Mouse (Mus musculus): ENCODE results near the gene Slc16a7. TPM values are rescaled to one million over a fixed set of nuclear protein-coding genes. Genes with fewer than 3 reads are reported as not detected.
A peak's percentile ranks its signal among the peaks of the same experiment; 100 is the strongest.

Gene Slc16a7
- 10 to 100 TPM; 40.7 to 46.9 TPM for total RNA-seq (2021)

DNA sequence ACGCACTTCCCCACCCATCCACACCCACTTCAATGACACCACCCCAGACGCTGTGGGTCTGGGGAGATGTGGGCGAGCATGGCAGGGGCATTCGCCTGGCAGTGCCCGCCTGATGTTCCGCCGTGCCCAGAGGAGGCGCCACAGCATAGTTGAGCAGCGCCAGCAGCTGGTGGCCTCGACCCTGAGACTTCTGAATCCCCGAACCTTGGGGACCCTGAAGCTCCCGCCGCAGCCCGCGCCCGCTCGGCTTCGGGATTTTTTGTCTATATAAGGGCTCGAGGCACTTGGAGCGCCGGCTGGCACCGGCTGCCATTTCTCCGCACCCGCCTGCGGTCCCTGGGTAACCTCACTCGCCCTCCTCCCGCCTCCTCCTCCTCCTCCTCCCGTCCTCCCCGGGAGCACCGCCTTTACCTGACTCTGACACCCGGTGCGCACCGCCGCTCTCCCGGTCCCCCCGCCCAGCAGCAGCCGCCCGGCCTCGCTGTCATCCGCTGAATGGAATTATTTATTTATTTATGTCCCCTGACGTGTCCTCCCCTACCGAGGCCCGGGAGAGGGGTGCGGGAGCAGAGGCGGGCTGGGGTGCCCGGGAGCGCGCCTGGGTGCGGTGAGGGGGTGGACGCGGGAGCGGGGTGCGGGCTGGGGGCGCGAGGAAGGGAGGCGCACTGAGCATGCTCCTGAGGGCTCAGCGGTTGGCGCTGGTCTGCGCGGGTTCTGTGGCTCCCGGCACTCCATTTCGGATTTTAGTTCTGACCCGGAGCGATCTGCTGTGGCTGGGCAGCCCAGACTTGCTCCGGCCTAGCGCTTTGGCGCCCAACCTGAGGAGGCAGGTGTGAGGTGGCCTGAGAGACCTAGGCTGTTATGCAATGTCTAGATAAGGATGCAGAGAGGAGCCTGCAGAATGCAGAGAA, at the start of gene Slc16a7:
Gene Slc16a7 (minus strand): TSS at position 590 of the 911 bp plus-strand sequence.
- peak; percentile 84 to 87 for DNase-seq

DNA sequence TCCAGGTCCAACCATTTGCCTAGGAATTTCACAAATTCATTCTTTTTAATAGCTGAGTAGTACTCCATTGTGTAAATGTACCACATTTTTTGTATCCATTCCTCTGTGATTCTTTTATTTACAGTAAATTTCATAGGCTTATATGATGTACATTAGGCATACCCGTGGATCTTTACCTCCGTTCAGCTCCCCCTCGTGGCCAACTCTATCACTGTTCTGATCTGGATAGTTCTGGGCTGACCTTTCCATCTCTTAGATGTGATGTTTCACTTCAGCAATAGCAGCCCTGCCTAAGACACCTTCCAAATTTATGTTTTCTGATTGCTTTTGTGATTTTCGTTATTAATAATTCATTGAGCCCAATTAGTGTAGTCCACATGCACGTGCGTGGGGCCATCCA, 29.5 kb upstream of the Slc16a7 start:
- no peak for DNase-seq

DNA sequence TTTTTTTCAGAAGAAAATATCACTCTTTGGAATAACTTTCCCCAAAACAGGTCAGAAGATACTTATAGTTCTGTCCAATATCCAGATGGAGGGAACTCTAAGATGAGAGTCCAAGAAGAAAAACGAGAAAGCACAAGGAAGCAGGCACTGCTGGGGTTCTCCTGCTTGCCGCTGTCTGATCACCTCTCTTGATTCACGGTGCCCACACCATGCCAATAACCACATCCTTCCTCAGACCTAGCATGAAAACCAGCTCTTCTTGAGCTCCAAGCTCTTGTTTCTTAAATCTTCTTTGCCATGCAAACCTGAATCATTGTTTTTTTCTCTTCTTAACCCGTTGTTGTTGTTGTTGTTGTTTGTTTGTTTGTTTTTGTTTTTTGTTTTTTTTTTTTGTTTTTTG, 10.5 kb upstream of the Slc16a7 start:
- no peak for DNase-seq

DNA sequence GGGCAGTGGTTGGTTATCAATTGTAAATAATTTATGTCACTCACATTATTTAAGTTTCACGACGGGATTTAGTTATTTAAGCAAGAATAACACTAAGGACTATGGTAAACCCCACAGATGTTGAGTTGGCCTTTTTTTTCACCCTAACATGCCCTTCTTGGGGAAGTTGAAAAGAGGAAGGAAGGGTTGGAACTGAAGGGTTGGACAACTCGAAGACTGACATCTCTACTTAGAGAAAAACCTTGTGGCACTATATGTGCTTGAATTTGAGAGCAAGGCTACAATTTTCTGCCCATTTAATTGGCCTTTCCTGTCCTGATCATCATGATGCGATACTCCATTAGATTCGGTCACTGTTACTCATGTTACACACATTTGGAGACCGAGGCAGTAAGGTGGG, 746 bp upstream of the Slc16a7 start:
- no peak for DNase-seq

DNA sequence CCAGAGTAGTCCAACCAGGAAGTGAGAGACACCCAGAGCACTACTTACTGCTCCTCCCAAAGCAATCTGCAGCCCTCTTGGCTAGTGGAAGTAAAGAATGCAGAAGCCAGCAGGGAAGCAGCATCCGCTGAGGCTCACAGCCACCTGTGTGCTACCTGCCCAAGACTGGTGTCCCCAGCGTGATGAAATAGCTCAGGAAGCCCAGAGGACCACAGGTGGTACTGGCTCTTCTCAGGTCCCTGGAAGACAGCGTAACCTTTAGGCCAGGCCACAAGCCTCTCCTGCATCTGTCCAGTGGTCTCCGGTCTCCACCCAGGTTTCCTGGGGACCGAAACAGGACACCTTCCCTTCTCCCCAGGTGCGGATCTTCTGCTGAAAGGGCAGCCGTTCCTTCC, 787 bp downstream of the Slc16a7 start:
- DNase-seq, result peak; percentile 23 to 30

DNA sequence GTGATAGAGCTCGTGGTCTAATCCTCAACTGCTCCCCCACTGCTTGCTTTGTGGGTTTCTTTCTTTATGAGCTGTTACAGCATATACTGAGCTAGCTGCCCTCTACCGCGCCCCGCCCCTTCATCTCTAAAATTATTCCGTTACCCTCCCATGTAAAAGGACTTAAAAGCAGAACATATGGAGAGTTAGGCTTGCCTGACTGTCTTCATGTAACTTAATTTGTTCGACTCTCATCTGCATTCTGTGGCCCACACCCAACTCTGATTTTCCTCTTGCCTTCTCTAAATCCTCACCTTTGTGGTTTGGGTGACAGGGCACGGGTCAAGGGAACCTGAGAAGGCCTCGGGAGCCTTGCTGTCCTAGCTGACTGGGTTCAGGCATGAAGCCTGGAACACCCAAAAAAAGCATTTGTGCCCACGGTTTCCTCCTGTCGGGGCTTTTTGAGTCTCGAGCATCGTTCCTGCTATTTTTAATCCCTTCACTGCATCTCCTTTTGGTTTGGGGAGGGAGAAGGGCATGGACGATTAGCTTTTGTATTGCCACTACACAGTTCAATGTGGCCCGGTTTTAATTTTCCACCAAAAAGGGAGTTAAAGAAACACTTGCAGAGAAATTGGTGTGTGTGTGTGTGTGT, 1.4 kb downstream of the Slc16a7 start:
- no peak for DNase-seq

DNA sequence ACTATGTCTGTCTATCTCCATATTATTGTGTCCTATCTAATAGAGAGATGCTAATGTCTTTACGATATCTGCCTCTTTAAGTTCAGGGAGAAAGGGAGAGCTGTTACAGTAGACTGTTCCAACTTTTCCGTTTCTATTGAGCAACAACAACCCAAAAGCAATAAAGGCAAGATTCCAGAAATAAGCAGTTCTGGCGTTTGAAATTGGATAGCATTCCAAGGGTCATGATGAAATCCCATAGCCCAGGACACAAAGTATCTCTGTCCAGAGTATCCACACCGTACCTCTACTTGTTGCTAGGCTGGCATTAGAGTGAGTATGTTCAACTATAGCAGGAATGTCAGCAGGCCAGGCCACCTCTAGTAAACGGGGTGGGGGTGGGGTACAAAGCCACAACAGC, 13.7 kb downstream of the Slc16a7 start:
- DNase-seq, result no peak

DNA sequence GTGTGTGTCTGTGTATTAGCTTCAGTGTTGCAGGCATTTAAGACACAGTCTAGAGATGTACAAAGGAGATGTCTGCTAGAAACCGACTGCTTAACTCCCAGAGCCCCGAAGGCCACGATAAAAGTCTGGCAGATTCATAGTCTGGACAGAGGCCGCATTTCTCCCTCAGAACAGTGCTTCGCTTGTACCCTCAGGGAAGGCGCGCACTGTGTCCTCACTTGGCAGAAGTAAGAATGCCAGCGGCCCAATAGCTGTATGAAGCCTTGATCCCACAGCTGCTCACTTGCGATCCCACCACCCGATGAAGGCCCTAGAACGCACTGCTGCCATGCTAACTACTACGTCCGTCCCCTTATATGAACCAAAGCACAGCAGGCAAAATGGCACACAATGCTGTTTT, 16.6 kb downstream of the Slc16a7 start:
- DNase-seq, result no peak

DNA sequence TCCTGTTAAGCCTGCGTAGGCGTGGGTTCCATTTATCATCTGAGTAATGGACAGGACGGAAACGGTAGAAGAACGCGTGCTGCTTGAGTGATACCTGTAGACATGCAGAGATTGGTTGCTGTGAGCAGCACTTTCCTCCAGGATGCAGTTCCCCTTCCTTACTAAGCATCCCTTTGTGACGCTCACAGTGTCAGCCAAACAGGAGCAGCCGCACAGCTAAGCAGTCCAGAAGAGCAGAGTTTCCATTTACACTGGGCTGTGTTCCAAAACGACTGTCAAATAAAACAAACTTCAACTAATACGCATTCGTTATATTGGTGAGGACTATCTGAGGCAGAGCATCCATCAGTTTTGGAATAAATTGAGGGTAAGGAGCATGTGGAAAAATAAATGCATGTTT, 17.8 kb downstream of the Slc16a7 start:
- no peak for DNase-seq

DNA sequence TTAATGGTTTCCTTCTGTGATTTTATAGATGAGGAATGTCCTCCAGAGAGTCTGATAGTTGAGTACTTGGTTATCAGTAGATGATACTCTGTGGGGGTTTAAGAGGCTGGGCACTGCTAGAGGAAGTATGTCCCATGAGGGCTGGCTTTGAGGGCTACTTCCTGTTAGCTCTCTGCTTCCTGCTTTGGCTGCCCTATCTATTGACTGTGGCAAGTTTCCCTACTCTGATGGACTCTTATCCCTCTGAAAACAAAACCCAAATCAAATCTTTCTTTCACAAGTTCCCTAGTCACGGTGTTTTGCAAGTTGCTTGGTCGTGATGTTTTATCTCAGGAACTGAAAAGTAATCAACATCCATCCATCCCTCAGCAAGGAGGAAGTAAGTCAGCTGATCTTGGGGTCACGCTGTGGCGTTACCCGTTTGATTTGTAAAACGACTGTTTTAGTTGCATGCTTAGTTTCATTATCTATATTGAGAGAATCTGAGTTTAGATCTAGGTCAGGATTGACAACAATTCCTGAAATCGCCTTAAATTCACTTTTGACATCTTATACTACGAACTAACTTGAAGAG, 19.1 kb downstream of the Slc16a7 start:
- DNase-seq, result no peak

DNA sequence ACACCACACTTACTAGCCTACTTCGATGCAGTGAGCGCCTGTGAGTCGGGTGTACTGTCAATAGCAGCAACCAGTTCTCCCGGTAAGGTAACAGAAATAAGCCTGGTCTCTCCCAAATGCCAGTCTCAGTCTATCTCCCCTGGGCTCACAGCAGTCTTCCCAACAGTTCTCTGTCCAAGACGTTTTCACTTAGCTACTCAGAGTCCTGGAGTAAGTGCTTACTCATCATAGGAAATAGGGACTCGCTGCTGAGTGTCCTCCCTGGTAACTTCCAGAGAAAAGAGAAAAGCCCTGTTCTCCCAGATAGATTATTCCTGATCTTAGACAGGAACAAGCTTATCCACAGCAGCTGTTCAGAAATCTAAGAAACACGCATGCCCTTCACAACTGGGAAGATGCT, 30.8 kb downstream of the Slc16a7 start:
- DNase-seq, result no peak

DNA sequence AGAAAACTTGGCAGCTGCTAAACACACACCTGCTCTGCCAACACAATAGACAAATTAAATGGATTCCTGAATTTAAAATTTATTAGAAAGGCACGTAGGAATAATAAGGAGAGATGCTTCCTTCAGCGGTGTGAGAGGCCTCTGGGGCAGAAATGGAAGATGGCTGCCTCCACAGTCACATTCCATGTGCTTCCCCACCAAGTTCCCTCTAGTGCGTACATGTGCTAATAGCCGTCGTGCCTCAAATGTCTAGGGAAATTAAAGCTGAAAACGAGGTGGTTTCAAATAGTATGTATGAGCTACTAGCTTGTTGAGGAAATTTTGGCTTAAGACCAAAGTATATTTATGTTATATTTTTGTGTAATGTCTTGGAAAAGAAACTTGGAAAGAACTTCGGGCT, 36.5 kb downstream of the Slc16a7 start:
- DNase-seq, result no peak

DNA sequence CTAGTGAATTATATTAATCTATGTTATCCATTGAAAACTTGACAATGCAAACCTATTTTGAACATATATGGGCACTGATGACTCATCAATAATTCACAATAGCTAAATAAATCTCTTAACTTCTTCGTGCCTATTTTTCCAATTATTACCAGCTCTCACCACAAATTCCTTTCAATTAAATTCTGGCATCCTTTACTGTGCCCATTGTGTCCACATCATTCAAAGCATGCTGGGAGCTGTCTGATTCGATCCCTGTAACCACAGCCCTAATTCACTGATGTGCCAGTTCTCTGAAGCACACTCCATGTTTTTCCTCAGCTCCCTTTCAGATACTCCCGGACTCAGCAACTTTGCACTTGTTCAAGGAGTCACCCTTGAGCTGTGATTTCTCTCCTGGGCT, 41.1 kb downstream of the Slc16a7 start:
- no peak for DNase-seq

DNA sequence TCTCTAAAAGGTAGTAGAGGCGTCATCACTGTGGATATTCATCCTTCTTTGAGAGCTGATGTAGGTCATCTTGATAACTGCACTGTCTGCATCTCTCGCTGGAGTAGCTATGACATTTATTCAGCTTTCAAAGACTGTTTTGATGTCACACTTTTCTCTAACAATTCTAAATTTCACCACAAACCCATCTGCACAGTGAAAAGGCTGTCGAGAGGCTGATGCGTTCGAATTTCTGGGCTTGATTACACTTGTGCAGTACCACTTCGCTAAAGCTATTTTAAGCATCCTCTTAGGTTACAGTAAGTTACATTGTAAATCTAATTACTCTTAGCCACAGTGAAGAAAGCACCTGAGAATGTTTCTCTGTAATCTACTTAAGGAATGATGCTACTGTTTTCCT, 42.1 kb downstream of the Slc16a7 start:
- no peak for DNase-seq

DNA sequence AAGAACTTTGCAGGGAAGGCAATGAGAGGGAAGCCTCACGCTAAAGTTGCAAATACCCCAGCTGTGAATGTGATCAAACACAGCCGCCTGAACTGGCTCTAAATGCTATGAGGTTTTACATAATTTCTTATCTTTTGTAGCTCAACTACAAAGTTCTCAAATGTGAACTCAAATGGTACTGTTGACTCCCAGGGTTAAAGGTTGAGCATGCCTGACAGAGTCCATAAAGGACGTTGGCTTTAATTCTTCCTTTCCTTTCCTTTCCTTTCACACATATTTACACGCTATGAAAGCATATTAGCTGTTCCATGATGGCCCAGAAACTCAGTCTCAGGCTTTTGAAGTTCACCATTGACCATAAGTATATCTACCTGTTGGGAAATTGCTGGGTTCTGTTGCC, 42.9 kb downstream of the Slc16a7 start:
- DNase-seq, result no peak

DNA sequence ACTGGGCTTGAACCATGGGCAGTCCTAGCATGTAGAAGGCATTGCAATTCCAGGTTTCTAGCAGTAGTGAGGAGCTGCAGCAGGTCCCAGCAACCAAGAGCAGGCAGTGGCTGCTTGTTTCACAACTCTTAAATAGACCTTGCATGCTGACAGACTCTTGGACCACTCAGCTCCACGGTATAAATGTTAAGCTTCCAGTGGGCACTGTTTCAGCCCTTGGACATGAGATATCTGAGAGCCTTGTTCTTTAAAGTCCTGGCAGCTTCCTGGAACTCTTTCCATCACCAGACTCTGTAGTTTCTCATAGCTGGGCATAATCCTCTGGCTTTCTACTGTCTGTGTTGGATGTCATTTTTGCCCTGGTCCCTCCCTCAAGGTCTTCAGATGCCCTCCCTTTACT, 43.7 kb downstream of the Slc16a7 start:
- no peak for DNase-seq

DNA sequence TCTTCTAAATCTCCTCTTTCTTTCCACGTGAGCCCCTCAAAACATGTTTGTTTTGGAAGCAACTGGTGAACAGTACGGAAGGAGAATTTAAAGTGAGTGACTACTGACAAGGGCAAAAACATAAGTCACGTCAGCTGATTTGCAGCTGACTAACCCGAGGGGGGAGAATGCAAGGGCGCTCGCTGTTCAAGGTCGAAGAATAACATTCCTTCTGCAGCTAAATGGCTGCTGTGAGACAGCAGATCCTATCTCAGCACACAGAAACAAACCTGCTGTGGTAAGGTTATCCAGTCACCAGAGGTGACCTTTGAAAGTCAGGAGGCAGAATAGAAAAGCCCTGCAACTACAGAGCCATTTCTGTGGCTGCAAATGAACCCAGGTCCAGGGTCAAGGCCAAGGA, 47.1 kb downstream of the Slc16a7 start:
- DNase-seq, result no peak

DNA sequence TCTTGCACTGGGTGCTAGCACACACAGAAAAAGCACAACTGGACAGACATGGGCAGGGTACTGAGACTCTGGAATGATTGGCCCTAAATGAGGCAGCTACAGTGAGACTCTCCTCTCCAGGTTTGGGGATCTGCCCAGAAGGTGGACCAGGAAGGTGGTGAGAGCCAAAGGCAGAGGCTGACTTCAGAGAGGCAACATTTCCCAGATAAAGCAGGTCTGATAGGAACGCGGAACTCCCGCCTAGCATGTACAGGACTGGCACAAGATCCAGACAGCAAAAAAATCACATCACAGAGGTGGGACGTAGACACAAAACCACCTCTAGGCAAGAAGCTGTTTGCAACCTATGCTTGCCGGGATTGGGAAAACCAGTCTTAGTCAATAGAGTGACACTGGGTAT, 55.5 kb downstream of the Slc16a7 start:
- no peak for DNase-seq

DNA sequence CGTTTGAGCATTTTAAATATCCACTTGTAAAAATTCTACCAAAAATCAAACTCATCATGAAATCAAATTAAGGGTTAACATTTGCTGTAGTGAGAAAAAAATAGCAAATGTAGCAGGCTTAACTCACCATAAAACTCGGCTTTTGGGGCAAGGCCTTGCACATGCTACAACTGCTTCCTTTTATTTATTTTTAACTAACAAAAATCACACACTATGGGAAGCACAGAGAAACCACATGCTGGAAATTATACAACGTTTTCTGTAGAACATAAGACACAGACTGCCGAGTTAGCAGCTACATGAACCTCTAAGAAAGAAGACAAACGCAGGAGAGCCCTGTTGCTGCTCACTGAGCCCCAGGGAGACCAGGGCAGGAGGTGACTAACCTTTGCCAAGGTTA, 57.9 kb downstream of the Slc16a7 start:
- no peak for DNase-seq

DNA sequence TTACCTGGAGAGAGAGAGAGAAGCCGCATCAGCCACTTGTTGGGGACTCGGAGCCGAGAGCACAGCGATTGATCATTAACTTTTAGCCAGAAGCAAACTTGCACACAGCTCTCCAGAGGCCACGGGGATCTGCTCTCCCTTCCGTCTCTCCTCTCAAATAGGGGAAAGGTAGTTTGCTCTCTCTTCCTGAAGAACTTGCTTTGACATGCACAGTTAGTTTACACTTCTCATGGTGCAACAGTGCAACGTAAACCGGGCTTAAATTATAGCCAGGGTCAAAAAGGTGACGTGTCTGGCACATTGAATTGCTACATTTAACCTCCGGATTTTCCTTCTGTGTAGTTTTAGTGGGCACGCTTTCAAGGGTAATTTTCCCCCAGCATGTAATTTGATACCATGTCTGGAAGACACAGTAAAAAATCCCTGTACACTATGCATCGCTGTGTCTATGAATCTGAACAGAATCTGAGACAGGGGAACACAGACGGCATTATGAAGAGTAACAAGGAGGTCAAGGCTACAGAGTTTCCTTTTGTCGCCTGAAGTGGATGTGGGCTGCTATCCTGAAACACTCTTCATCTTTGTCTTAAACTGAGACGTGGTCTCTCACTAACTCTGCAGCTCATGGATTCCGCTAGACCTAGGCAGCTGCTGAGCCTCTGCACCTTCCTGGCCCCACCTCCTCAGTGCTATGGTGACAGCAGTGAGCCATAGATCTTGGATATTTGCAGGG, 60.8 kb downstream of the Slc16a7 start:
- DNase-seq, result no peak

DNA sequence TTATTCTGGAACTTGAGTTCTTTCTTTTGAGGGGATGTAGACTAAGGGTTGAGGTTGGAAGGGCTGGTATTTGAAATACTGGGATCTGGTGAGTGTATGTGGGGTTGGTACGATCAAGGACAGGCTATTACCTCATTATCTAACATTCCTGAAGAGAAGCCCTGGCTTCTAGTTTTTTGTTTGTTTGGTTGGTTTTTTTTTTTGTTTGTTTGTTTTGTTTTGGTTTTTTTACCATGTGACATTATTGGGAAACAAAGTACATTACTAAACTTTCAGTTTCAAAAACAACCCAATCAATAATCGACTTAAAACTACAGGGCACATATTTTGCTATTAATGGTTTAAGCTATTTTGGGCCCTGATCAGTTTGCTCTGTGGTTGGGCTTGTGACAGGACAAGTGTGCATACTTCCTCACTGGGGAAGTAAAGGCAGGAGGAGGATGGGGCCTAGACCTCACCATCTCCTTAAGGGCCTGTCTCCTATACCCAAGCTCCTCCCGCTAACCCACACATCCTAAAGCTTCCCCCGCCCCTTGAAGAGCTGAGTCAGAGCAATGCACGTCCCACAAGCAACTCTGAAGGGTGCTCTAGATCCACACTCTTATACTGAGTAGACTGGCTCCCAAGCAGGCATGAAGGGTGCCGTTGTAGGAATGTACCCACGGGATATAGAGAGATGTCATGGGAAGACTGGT, 64.2 kb downstream of the Slc16a7 start:
- no peak for DNase-seq

DNA sequence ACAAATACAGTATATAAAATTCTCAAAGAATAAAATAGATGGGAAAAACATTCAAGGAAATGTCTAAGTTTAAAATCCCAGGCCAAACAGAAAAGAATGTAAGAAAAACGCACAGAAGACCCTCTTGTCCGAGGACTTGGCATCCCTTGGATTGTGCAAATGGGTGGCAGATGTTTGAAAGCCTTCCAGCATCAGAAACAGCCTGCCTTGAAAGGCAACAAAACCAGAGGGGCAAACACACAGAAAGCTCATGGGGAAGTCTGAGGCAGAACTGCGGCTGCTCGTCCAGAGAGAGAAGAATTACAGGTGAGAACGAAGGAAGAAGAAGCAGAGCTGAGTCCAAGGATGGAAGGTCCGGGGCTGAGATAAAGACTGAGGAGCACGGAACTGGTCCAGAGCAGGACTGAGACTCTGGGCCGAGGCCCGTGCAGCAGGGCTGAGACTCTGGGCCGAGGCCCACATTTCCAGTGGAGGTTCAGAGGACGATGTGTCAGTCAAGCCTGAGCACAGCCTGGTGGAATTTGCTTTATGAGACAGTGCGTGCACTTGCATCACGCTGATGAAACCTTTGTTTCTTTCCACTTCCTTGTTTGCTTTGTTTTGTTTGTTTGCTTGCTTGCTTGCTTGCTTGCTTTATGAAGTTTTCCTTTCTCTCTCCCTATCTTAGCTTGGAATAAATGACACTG, 65.0 kb downstream of the Slc16a7 start:
- DNase-seq, result peak in 1 of 2 experiments; percentile 15

Measured in layer of hippocampus, postnatal 36 days (tissue).